Mouse (Mus musculus): ENCODE measurements around the gene Wnt9b.

- TF ChIP-seq CTCF (IDR thresholded peaks at IDR 0.05; ENCODE audit: extremely low read depth, insufficient read depth, low read length) (no peak), POLR2A (IDR thresholded peaks at IDR 0.05; ENCODE audit: extremely low read depth, insufficient read depth, low read length) (no peak)
These were observed 51.4 kb downstream of the Wnt9b start for GRCm38 (mm10) chr11:103698226-103698625.

Data from cortical plate, adult 2 months (tissue).